Mouse (Mus musculus): Measurements from ENCODE around the gene Gm21915. TPM values are rescaled to one million over a fixed set of nuclear protein-coding genes. Genes with fewer than 3 reads are reported as not detected.
A peak's percentile ranks its signal among the peaks of the same experiment; 100 is the strongest.

Gene Gm21915
- polyA plus RNA-seq, 1 experiment from 2014 or later = not detected

DNA sequence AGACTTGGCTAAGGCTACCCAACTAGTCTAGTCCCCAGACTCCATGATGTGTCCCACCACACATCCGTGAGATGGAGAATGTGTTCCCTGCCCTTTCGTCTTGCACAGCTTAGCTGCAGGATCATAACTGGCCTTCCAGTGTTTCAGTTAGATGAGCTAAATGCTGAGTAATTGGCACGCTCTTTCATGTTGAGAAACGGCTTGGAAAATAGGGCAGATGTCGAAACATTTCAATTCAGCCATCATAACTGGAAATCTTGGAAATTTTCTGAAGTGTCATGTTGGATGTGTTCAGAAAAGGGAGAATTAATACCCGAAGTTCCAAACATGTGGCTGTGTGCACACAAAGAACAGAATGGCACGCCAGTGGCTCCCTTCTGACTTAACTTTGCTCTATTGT lies 20.1 kb downstream of the Gm21915 start:
- H3K36me3 ChIP-seq (ENCODE audit: insufficient read depth, low read length) = no peaks in the 10 kb centered on the region
- 88% methylated on average over 7 of the region's 7 CpGs for WGBS
- no peaks in the 10 kb centered on the region for H3K9me3 ChIP-seq (ENCODE audit: low read length)
- no peak overlapping the region for H3K4me3 ChIP-seq (ENCODE audit: low read length)
- H3K4me1 ChIP-seq (ENCODE audit: insufficient read depth, low read length) = peaks cover 20% of the 10 kb centered on the region
- no peak for ATAC-seq (ENCODE audit: low FRiP score, low TSS enrichment)
- no peak overlapping the region for H3K4me2 ChIP-seq (replicated peaks; ENCODE audit: low read depth, low read length)
- no peak overlapping the region for H3K27ac ChIP-seq (ENCODE audit: low read length)
- H3K27me3 ChIP-seq (ENCODE audit: insufficient read depth, low read length) = 0 out of 2 replicates have a peak, but pooled peaks cover 6% of the 10 kb centered on the region
- H3K9ac ChIP-seq (replicated peaks; ENCODE audit: low read length) = no peak overlapping the region

DNA sequence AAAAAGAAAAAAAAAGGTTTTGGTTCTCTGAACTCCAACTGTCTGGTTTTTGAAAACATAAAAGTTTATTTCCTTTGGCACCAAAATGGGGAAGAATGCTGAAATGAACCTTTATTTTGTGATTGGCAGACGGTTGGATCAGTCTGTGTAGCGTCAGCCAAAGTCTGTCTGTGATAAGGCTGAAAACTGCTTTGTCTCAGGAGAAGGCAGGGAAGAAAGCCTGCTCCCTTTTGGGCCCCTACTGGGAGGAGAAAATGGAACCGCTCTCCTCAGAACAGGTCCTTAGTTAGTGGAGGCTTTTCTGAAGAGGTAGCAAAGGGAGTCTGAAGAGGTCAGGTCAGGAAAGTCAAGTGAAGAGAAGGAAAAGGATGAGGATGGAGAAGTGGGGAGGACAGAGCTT lies 22.6 kb downstream of the Gm21915 start:
- Histone ChIP-seq H3K9ac (replicated peaks; ENCODE audit: low read length) (no peak overlapping the region), H3K27ac (ENCODE audit: low read length) (peak overlapping the region; percentile 27; the same call in 1 of the 2 replicates), H3K4me2 (replicated peaks; ENCODE audit: low read depth, low read length) (no peak overlapping the region), H3K4me3 (ENCODE audit: low read length) (no peak overlapping the region), H3K36me3 (ENCODE audit: insufficient read depth, low read length) (no peaks in the 10 kb centered on the region), H3K4me1 (ENCODE audit: insufficient read depth, low read length) (peaks cover 14% of the 10 kb centered on the region), H3K9me3 (ENCODE audit: low read length) (no peaks in the 10 kb centered on the region), H3K27me3 (ENCODE audit: insufficient read depth, low read length) (no peaks in the 10 kb centered on the region)
- no peak for ATAC-seq (ENCODE audit: low FRiP score, low TSS enrichment)
- 50% methylated on average over 3 of the region's 3 CpGs for WGBS

DNA sequence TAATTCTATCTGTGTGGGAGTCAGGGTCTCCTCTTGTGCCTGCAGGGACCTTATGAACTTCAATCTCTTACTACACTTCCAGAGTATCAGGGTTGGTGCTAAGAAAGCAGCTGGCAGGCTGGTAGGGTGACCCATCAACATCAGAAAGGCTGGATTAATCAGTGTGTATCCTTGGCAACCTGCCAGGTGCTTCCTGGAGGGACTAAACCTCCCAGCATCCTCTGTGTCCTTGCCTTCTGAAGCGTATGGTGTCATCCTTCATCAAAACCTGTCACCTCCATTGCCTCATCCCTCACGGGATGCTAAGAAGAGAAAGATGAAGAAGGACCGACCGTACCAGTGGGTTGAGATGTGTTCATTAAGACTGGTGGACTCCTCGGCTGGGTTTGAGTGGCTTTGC lies 23.4 kb downstream of the Gm21915 start:
- peak; percentile 64; the same call in 1 of the 2 replicates for ATAC-seq (ENCODE audit: low FRiP score, low TSS enrichment)
- Histone ChIP-seq H3K4me3 (ENCODE audit: low read length) (no peak overlapping the region), H3K27me3 (ENCODE audit: insufficient read depth, low read length) (no peaks in the 10 kb centered on the region), H3K4me2 (replicated peaks; ENCODE audit: low read depth, low read length) (no peak overlapping the region), H3K9ac (replicated peaks; ENCODE audit: low read length) (no peak overlapping the region), H3K36me3 (ENCODE audit: insufficient read depth, low read length) (no peaks in the 10 kb centered on the region), H3K4me1 (ENCODE audit: insufficient read depth, low read length) (peaks cover 15% of the 10 kb centered on the region), H3K9me3 (ENCODE audit: low read length) (no peaks in the 10 kb centered on the region), H3K27ac (ENCODE audit: low read length) (peak overlapping the region; percentile 27; the same call in 1 of the 2 replicates)
- 56% methylated on average over 5 of the region's 5 CpGs for WGBS

DNA sequence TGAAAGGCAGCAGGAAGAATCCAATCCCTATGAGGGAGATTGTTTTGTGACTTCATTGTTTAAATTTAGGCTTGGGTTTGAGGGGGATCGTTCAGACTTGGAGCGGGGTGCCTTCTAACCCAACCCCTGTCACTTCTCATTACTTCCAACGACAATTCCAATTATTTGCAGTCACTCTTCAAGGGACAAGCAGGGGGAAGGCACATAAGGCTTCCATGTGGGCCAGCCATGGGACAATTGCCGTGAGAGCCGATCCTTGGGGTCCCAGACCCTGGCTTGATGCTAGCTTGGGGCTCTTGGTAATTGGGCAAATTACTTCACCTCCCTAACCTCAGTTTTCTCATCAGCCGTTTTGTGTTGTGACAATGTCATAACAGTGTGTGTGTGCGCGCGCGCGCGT lies 23.9 kb downstream of the Gm21915 start:
- Histone ChIP-seq H3K9me3 (ENCODE audit: low read length) (no peaks in the 10 kb centered on the region), H3K4me1 (ENCODE audit: insufficient read depth, low read length) (peaks cover 19% of the 10 kb centered on the region), H3K4me2 (replicated peaks; ENCODE audit: low read depth, low read length) (no peak overlapping the region), H3K27ac (ENCODE audit: low read length) (0 out of 2 replicates have a peak overlapping the region, but pooled peaks have one; percentile 2), H3K27me3 (ENCODE audit: insufficient read depth, low read length) (no peaks in the 10 kb centered on the region), H3K36me3 (ENCODE audit: insufficient read depth, low read length) (no peaks in the 10 kb centered on the region), H3K4me3 (ENCODE audit: low read length) (no peak overlapping the region), H3K9ac (replicated peaks; ENCODE audit: low read length) (no peak overlapping the region)
- WGBS = 78% methylated on average over 12 of the region's 12 CpGs
- ATAC-seq (ENCODE audit: low FRiP score, low TSS enrichment) = no peak

DNA sequence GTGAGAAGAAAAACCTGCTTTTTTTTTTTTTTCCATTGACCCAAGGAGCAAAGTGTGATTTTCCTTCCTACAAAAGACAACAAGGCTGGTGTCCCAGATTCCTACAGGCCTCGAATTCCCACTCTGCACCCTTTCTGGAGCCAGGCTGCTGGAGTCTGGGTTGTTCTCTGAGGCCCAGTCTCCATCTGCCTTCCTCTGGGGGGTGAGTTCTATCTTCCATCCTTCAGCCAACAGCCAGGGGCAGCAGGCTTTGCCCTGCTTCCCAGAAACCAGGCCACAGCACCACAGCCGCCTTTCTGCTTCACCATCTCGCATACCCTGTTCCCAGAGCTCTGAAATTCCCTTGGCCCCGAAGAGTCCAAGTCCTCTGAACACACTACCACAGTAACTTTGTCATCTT lies 25.7 kb downstream of the Gm21915 start:
- H3K27ac ChIP-seq (ENCODE audit: low read length) = no peak overlapping the region
- WGBS = 86% methylated on average over 4 of the region's 4 CpGs
- H3K9me3 ChIP-seq (ENCODE audit: low read length) = no peaks in the 10 kb centered on the region
- H3K4me3 ChIP-seq (ENCODE audit: low read length) = no peak overlapping the region
- no peaks in the 10 kb centered on the region for H3K27me3 ChIP-seq (ENCODE audit: insufficient read depth, low read length)
- peaks cover 19% of the 10 kb centered on the region for H3K4me1 ChIP-seq (ENCODE audit: insufficient read depth, low read length)
- H3K4me2 ChIP-seq (replicated peaks; ENCODE audit: low read depth, low read length) = no peak overlapping the region
- ATAC-seq (ENCODE audit: low FRiP score, low TSS enrichment) = no peak
- H3K36me3 ChIP-seq (ENCODE audit: insufficient read depth, low read length) = no peaks in the 10 kb centered on the region
- H3K9ac ChIP-seq (replicated peaks; ENCODE audit: low read length) = no peak overlapping the region

DNA sequence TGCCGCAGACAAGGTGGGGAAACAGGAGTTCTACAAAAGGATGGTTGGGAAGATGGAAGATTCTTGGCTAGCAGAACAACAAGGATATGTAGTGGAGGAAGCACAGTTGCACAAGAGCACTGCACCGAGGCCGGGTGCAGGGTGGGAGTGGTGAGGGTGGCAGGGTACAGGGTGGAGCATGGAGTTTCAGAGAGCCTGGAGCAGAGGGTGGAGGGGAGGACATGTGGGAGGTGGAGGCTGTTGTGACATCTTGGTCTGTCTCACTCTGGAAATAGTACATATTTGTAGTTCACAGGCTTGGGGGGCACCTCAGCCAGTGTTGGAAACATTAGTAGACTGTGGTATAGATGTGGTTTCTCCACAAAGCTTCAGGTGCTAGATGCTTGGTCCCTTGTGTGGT lies 28.8 kb downstream of the Gm21915 start:
- no peak overlapping the region for H3K27ac ChIP-seq (ENCODE audit: low read length)
- H3K27me3 ChIP-seq (ENCODE audit: insufficient read depth, low read length) = no peaks in the 10 kb centered on the region
- H3K4me2 ChIP-seq (replicated peaks; ENCODE audit: low read depth, low read length) = no peak overlapping the region
- WGBS = 57% methylated on average over 3 of the region's 3 CpGs
- no peak overlapping the region for H3K9ac ChIP-seq (replicated peaks; ENCODE audit: low read length)
- H3K4me1 ChIP-seq (ENCODE audit: insufficient read depth, low read length) = peaks cover 7% of the 10 kb centered on the region
- no peaks in the 10 kb centered on the region for H3K9me3 ChIP-seq (ENCODE audit: low read length)
- ATAC-seq (ENCODE audit: low FRiP score, low TSS enrichment) = 0 out of 2 replicates have a peak, but pooled peaks have one; percentile 42
- H3K36me3 ChIP-seq (ENCODE audit: insufficient read depth, low read length) = no peaks in the 10 kb centered on the region
- no peak overlapping the region for H3K4me3 ChIP-seq (ENCODE audit: low read length)

DNA sequence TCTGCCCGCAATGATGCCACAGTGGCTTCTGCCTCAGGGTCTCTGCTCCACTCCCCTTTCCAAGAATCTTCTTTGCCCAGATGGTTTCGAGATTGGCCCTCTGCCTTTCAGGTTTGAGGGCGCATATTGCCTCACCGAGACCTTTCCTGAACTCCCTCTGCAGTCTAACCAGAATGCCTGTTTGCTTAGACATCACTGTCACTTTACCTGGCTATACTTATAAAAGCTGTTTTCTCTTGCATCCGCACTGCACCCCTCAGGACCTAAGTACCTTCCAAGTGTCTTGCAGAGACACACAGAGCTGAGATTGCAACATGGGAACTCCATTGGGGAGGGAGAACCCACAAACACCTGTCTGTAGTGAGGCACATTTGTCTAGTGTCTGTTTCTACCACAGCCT lies 29.8 kb downstream of the Gm21915 start:
- Histone ChIP-seq H3K36me3 (ENCODE audit: insufficient read depth, low read length) (no peaks in the 10 kb centered on the region), H3K4me2 (replicated peaks; ENCODE audit: low read depth, low read length) (no peak overlapping the region), H3K9me3 (ENCODE audit: low read length) (no peaks in the 10 kb centered on the region), H3K9ac (replicated peaks; ENCODE audit: low read length) (no peak overlapping the region), H3K4me3 (ENCODE audit: low read length) (no peak overlapping the region), H3K27me3 (ENCODE audit: insufficient read depth, low read length) (no peaks in the 10 kb centered on the region), H3K27ac (ENCODE audit: low read length) (no peak overlapping the region), H3K4me1 (ENCODE audit: insufficient read depth, low read length) (peaks cover 15% of the 10 kb centered on the region)
- WGBS = 92% methylated on average over 5 of the region's 5 CpGs
- no peak for ATAC-seq (ENCODE audit: low FRiP score, low TSS enrichment)

DNA sequence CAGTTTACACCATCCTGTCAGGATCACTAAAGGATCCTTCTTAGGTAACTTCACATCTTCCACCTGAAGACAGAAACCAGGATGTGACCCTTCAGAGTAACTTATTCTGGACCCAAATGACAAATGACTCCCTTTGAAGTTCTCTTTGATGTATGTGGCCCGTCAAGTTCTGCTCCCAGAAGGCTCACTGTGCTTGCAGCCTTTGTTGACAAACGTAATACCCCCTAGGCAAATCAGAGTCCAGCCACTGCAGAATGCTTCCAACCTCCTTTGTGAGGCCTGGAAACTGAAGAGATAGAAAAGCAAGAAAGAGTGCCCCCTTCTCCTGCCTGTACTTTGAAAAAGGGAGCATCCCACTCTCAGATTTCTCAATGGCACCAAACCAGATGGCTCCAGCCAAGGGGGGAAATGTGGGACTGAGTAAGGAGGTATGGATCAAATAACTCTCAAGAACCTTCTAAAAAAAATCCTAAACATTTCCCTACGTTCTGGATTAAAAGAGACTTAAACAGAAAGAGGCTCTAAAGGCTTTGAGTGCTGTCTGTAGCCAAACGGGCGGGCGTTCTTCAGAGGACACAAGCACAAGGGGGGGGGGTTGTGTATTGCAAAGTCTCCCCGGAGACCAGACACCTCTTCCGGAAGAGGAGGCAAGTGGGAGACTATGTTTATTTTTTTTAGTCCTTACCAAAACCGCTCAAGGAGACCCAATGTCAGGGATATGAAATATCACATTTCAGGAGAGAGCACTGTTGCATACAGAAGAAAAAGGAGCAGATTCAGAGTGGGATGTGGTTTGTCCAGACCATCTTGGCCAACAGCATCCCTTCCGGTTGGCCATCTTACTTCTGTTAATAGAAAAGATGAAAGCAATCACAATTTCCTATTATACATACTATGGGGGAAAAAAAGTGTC lies 34.2 kb downstream of the Gm21915 start:
- Histone ChIP-seq H3K4me1 (ENCODE audit: insufficient read depth, low read length) (peaks cover 47% of the 10 kb centered on the region), H3K36me3 (ENCODE audit: insufficient read depth, low read length) (no peaks in the 10 kb centered on the region), H3K27me3 (ENCODE audit: insufficient read depth, low read length) (no peaks in the 10 kb centered on the region), H3K4me3 (ENCODE audit: low read length) (no peak overlapping the region), H3K27ac (ENCODE audit: low read length) (peak overlapping the region; percentile 61), H3K9me3 (ENCODE audit: low read length) (no peaks in the 10 kb centered on the region), H3K4me2 (replicated peaks; ENCODE audit: low read depth, low read length) (no peak overlapping the region), H3K9ac (replicated peaks; ENCODE audit: low read length) (no peak overlapping the region)
- peak; percentile 44 for ATAC-seq (ENCODE audit: low FRiP score, low TSS enrichment)
- WGBS = 13% methylated on average over 10 of the region's 10 CpGs

DNA sequence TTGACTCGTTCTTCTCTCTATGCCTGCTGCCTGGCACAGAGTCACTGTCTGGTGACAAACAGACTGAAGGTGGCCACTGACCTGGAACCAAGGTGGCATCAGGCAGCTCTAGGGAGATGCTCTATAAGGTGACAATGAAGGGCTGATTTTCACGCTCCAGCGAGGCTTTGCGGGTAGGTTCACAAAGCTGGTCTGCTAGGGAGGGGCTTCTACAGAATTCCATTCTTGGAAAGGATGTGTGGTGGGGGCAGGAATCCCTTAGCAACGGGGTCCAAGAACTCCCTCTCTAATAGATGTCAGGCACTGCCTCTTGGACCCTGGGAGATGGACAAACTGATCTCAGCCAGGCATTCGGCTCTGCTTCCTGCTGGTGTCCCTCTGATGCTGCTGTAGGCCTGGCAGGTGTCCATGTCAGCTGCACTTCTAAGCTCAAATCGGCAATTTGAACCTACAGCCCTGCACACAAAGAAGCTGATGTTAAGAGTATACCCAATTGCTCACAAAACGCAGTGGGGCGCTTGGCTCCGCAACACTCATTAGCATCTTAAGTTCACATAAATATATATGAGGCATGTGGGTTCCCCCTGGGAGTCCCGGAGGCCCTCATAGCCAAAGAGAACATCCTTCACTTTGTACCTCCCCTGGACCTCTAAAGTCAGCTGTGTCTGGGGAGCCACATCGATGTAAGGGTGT lies 38.2 kb downstream of the Gm21915 start:
- no peak overlapping the region for H3K9ac ChIP-seq (replicated peaks; ENCODE audit: low read length)
- ATAC-seq (ENCODE audit: low FRiP score, low TSS enrichment) = peak; percentile 52
- H3K27me3 ChIP-seq (ENCODE audit: insufficient read depth, low read length) = no peaks in the 10 kb centered on the region
- no peaks in the 10 kb centered on the region for H3K36me3 ChIP-seq (ENCODE audit: insufficient read depth, low read length)
- no peak overlapping the region for H3K4me2 ChIP-seq (replicated peaks; ENCODE audit: low read depth, low read length)
- no peaks in the 10 kb centered on the region for H3K9me3 ChIP-seq (ENCODE audit: low read length)
- WGBS = 43% methylated on average over 12 of the region's 12 CpGs
- H3K27ac ChIP-seq (ENCODE audit: low read length) = peak overlapping the region; percentile 69
- H3K4me1 ChIP-seq (ENCODE audit: insufficient read depth, low read length) = peaks cover 51% of the 10 kb centered on the region
- no peak overlapping the region for H3K4me3 ChIP-seq (ENCODE audit: low read length)

DNA sequence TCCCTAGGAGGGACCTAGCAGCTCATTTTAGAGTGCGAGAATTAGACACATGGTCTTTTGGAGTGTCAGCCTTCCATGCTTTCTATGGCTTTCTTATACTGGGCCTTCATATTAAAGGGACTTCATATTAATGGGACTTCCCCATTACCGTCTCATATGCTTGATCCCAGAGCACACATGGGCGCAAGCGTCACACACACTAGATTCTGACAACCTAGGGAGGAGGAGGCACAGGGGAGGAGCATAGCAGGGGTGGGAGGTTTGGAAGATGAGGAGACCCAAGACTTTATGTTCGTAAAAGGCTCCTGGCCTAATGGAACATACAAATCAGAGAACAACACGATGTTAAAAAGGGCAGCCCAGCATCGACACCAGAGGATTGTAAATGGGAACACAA lies 38.7 kb downstream of the Gm21915 start:
- peak overlapping the region; percentile 69 for H3K27ac ChIP-seq (ENCODE audit: low read length)
- 62% methylated on average over 7 of the region's 7 CpGs for WGBS

More for the DNA sequence above, 38.7 kb downstream of the Gm21915 start:
- Histone ChIP-seq H3K9ac (replicated peaks; ENCODE audit: low read length) (no peak overlapping the region), H3K4me1 (ENCODE audit: insufficient read depth, low read length) (peaks cover 50% of the 10 kb centered on the region), H3K4me3 (ENCODE audit: low read length) (no peak overlapping the region), H3K4me2 (replicated peaks; ENCODE audit: low read depth, low read length) (no peak overlapping the region), H3K9me3 (ENCODE audit: low read length) (no peaks in the 10 kb centered on the region), H3K36me3 (ENCODE audit: insufficient read depth, low read length) (no peaks in the 10 kb centered on the region), H3K27me3 (ENCODE audit: insufficient read depth, low read length) (no peaks in the 10 kb centered on the region)
- no peak for ATAC-seq (ENCODE audit: low FRiP score, low TSS enrichment)

Data from kidney, embryonic 16.5 days (tissue).